Mouse (Mus musculus) heart, adult 2 months (tissue): ENCODE results near the gene Siva1. TPM values are rescaled to one million over a fixed set of nuclear protein-coding genes. Genes with fewer than 3 reads are reported as not detected.

Source experiments
- DNase-seq, 2 experiments: peaks; one replicate each; pipeline ENCODE4 v3.0.0; 2021
- H3K27ac ChIP-seq: fragments of 200-600 bp; 2 replicates; pipeline ENCODE4 v1.8.1; 2022
- H3K27me3 ChIP-seq: fragments of 200-500 bp; 2 replicates; pipeline ENCODE4 v1.6.1; 2012; ENCODE audit warnings: mild to moderate bottlenecking, low read length, inconsistent platforms, mixed read lengths; ENCODE audit not compliant: control insufficient read depth, insufficient read depth
- H3K36me3 ChIP-seq: fragments of 200-500 bp; 2 replicates; pipeline ENCODE4 v1.6.1; 2012; ENCODE audit warnings: low read length, inconsistent platforms; ENCODE audit not compliant: control insufficient read depth, insufficient read depth
- H3K4me1 ChIP-seq: fragments of 200-500 bp; 2 replicates; pipeline ENCODE4 v1.6.1; 2011; ENCODE audit warnings: low read length; ENCODE audit not compliant: control insufficient read depth, insufficient read depth
- H3K4me3 ChIP-seq: fragments of 200-600 bp; 2 replicates; pipeline ENCODE4 v1.8.1; 2022
- H3K79me2 ChIP-seq: fragments of 200-500 bp; replicated peaks from 2 replicates; pipeline ENCODE4 v1.6.1; 2012; ENCODE audit warnings: mild to moderate bottlenecking, inconsistent platforms, low read length, moderate library complexity, mixed read lengths; ENCODE audit not compliant: control insufficient read depth, insufficient read depth
- H3K9ac ChIP-seq: fragments of 200-500 bp; 2 replicates; pipeline ENCODE4 v1.6.1; 2012; ENCODE audit warnings: low read depth, mild to moderate bottlenecking, control low read depth, inconsistent platforms, low read length, mixed read lengths
- CTCF ChIP-seq: fragments of 200-600 bp; IDR thresholded peaks from 2 replicates; pipeline ENCODE4 v1.8.1; 2022; ENCODE audit warnings: antibody characterized with exemption, mild to moderate bottlenecking, moderate library complexity
- EP300 ChIP-seq: fragments of 200-500 bp; IDR thresholded peaks from 2 replicates; pipeline ENCODE4 v1.6.1; 2011; ENCODE audit warnings: low read depth, low read length, control low read depth; ENCODE audit not compliant: insufficient read depth
- POLR2A ChIP-seq: fragments of 200-500 bp; IDR thresholded peaks from 2 replicates; pipeline ENCODE4 v1.6.1; 2011; ENCODE audit warnings: mild to moderate bottlenecking, low read depth, low read length, control low read depth; ENCODE audit not compliant: insufficient read depth
- WGBS: fragments of 180-500 bp; shearing (Covaris S2); methylation state at CpG from one replicate; pipeline ENCODE4 v1.1.7; 2018; 5-methylcytosine and 5-hydroxymethylcytosine counted together
- intact Hi-C: fragments of 180-260 bp; cut with DNase I; formaldehyde crosslinking; loops from one replicate; pipeline ENCODE4 v1.15.1; 2025
- polyA plus RNA-seq: library from polyadenylated mRNA; depleted of rRNA; stranded (reverse); fragments of >200 nt; gene quantifications from 2 replicates; pipeline ENCODE4 v1.2.3, GENCODE M21; 2012
- total RNA-seq, 2 experiments: library from RNA; stranded (reverse); gene quantifications; 2 replicates each; pipeline ENCODE4 v1.2.3; 2021

Gene Siva1
- total and polyA plus RNA-seq, 3 experiments: 32.0 to 39.4 (median 38.7) TPM

DNA sequence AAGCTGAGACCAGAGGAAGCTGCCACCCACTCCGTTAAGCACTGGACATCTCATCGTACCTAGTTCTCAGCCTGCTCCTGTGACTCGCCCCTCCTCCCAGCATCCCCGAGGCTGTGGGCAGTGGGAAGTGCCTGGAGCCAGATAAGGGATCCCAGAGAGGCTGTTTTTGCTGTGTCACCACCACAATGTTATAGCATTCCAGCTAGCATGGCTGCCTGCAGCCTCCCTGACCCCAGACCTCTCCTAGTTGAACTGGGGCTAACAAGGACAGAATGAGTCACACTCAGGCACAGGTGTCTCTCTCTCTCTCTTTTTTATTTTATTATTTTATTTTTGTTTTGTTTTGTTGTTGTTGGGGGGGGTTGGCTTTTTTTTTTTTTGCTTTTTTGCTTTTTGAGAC lies 45.3 kb upstream of the Siva1 start:
- H3K36me3 ChIP-seq: no peaks in the 10 kb centered on the region
- intact Hi-C loops: no loop called here
- H3K9ac ChIP-seq: no peak overlapping the region
- no peak overlapping the region for H3K27ac ChIP-seq
- DNase-seq: no peak
- no peaks in the 10 kb centered on the region for H3K27me3 ChIP-seq
- no peaks in the 10 kb centered on the region; the same call in 1 of the 2 replicates for H3K79me2 ChIP-seq
- H3K4me1 ChIP-seq: peaks cover 16% of the 10 kb centered on the region
- 51% methylated on average over 4 of the region's 4 CpGs for WGBS
- TF ChIP-seq EP300: no peak
- no peak for TF ChIP-seq POLR2A
- TF ChIP-seq CTCF: no peak
- H3K4me3 ChIP-seq: no peak overlapping the region

DNA sequence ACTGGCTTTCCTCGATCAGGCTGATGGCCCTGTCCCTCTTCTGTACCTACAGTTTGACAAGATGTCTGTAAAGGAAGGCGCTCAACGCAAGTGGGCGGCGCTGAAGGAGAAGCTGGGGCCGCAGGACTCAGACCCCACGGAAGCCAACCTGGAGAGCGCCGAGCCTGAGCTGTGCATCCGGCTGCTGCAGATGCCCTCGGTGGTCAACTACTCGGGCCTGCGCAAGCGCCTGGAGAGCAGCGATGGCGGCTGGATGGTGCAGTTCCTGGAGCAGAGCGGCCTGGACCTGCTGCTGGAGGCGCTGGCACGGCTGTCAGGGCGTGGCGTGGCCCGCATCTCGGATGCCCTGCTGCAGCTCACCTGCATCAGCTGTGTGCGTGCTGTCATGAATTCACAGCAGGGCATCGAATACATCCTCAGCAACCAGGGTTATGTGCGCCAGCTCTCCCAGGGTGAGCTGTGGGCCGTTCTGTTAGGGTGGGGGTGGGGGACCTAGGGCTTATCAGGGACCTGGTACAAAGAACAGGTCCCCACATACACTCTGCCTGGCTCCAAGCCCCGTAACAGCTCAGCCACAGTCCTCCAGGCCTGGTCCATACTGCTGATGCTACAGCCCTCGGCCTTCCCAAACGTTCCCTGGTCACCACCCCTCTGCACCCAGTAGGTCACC lies 44.4 kb upstream of the Siva1 start:
- Histone ChIP-seq H3K4me1 (peaks cover 10% of the 10 kb centered on the region), H3K4me3 (no peak overlapping the region), H3K27ac (no peak overlapping the region), H3K36me3 (no peaks in the 10 kb centered on the region), H3K27me3 (no peaks in the 10 kb centered on the region), H3K9ac (no peak overlapping the region), H3K79me2 (no peaks in the 10 kb centered on the region; the same call in 1 of the 2 replicates)
- intact Hi-C loops: no loop called here
- TF ChIP-seq EP300: no peak
- no peak for TF ChIP-seq CTCF
- no peak for TF ChIP-seq POLR2A
- WGBS: 93% methylated on average over 30 of the region's 30 CpGs
- DNase-seq: no peak

- no peak overlapping the region for H3K27ac ChIP-seq
- H3K4me1 ChIP-seq: peaks cover 2% of the 10 kb centered on the region
- H3K4me3 ChIP-seq: no peak overlapping the region
- H3K9ac ChIP-seq: no peak overlapping the region
- 81% methylated on average over 5 of the region's 5 CpGs for WGBS
- H3K36me3 ChIP-seq: no peaks in the 10 kb centered on the region
- no peak for DNase-seq
- intact Hi-C loops: loop anchor here (2.0 kb wide), 1 partner anchor 15 kb away; the partner anchor contains the start of gene Inf2
- H3K27me3 ChIP-seq: no peaks in the 10 kb centered on the region
- H3K79me2 ChIP-seq: no peaks in the 10 kb centered on the region
- no peak for TF ChIP-seq CTCF
- no peak for TF ChIP-seq EP300
- no peak for TF ChIP-seq POLR2A
Observed at GRCm38 (mm10) chr12:112604022-112604421, 40.5 kb upstream of the Siva1 start.

DNA sequence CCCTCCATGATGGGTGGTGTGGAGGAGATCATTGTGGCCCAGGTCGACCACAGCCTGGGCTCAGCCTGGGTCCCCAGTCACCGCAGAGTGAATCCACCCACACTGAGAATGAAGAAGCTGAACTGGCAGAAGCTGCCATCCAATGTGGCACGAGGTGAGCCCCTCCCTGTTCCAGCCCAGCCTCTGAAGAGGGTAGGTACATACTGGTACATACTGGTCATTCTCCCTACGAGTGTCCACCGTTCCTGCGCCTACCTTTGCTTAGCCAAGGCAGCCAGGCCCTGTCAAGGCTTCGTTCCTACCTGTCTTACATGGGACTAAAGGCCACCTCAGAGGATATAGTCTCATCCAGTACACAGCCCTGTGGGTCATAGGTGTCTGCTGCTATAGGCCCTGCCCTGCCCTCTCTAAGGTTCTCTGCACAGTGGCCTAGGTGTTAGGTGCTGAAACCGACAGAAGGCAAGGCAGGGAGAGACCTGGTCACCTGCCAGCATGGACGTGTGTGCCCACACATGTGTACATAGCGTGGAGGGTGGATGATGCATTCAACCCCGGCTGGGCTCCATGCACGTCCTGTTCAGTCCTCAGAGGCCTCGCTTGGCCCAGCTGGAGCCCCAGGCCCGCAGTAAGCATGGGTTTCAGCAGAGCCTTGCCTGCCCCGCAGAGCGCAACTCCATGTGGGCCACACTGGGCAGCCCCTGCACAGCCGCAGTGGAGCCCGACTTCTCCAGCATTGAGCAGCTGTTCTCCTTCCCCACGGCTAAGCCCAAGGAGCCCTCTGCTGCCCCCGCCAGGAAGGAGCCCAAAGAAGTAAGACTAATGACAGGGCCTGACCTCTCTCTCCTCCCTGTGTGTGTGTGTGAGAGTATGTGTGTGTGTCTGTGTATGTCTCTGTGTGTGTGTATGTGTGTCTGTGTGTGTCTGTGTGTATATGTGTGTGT lies 39.5 kb upstream of the Siva1 start:
- Histone ChIP-seq H3K4me3 (no peak overlapping the region), H3K4me1 (peaks cover 2% of the 10 kb centered on the region), H3K36me3 (no peaks in the 10 kb centered on the region), H3K9ac (no peak overlapping the region), H3K79me2 (no peaks in the 10 kb centered on the region), H3K27me3 (no peaks in the 10 kb centered on the region), H3K27ac (no peak overlapping the region)
- DNase-seq: no peak
- TF ChIP-seq POLR2A: no peak
- no peak for TF ChIP-seq CTCF
- no peak for TF ChIP-seq EP300
- 72% methylated on average over 20 of the region's 20 CpGs for WGBS
- intact Hi-C loops: loop anchor here (1.0 to 5.0 kb wide), 3 partner anchors 16 to 103 kb away; partner anchors contain the start of gene Inf2

DNA sequence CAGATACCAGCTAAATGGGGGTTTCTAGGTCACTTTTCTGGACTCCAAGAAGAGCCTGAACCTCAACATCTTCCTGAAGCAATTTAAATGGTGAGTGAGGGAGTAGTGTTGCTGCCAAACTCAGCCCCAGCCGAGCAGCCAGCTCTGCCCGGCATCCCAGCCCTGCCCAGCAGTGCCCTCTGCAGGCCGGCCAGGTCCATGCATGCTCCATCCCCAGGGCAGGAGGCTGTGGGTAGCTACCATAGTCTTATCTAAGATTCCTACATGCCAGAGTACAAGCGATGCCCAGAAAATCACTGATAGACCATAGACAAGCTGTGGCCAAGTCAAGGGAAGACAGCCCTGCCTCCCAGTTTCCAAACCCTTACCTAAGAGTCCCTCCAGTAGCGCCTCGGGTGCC lies 38.7 kb upstream of the Siva1 start:
- no peak overlapping the region for H3K4me3 ChIP-seq
- peak; percentile 79 to 86 for DNase-seq
- no peaks in the 10 kb centered on the region for H3K79me2 ChIP-seq
- no peaks in the 10 kb centered on the region for H3K27me3 ChIP-seq
- no peak overlapping the region for H3K27ac ChIP-seq
- H3K9ac ChIP-seq: no peak overlapping the region
- 49% methylated on average over 6 of the region's 6 CpGs for WGBS
- intact Hi-C loops: loop anchor here (1.0 to 5.0 kb wide), 3 partner anchors 17 to 103 kb away; partner anchors contain the start of gene Inf2
- no peaks in the 10 kb centered on the region for H3K36me3 ChIP-seq
- H3K4me1 ChIP-seq: peaks cover 2% of the 10 kb centered on the region
- TF ChIP-seq EP300: peak; percentile 85
- TF ChIP-seq POLR2A: no peak
- TF ChIP-seq CTCF: peak; percentile 93; the same call in 1 of the 2 replicates
